Mouse (Mus musculus) brain, embryonic 14.5 days (tissue): ENCODE results near the gene Senp5.

ENCODE experiments used
- CTCF ChIP-seq: fragments of 200-500 bp; IDR thresholded peaks from 2 replicates; pipeline ENCODE4 v1.5.1; 2012; ENCODE audit warnings: inconsistent platforms, mild to moderate bottlenecking, moderate library complexity, borderline replicate concordance; ENCODE audit not compliant: insufficient read depth, insufficient read length; ENCODE audit errors: extremely low read depth
- POLR2A ChIP-seq: fragments of 200-500 bp; IDR thresholded peaks from 2 replicates; pipeline ENCODE4 v1.6.1; 2012; ENCODE audit warnings: mild to moderate bottlenecking, inconsistent platforms, borderline replicate concordance; ENCODE audit not compliant: poor library complexity, insufficient read depth, insufficient read length, severe bottlenecking; ENCODE audit errors: extremely low read depth

- TF ChIP-seq CTCF: no peak
- TF ChIP-seq POLR2A: no peak
These were observed 27.8 kb downstream of the Senp5 start for GRCm38 (mm10) chr16:31975258-31975657.
